Mouse (Mus musculus) fibroblast of lung, adult 2 months (primary cell): ENCODE measurements around the gene Tcf15.

Source experiments
- DNase-seq: peaks from one replicate; pipeline ENCODE4 v3.0.0-alpha.2; 2011; ENCODE audit warnings: low read depth

Gene Tcf15

GRCm38 (mm10) chr2:152174861-152175260 is 31.5 kb downstream of the Tcf15 start:
- no peak for DNase-seq

DNA sequence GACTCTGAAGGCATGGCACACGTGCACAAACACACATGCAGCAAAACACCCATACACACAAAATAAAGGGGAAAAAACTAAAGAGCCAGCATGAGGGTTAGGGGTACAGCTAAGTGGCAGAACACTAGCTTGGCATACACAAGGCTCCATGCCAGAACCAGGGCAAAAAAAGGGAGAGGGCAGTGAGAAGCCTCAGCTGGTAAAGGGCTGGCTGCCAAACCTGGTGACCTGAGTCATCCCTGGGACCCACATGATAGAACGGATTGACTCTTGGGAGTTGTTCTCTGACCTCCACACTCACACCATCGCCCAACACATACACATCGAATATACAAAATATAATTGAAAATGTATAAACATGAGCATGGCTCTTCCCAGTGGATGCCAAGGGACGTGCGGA is 33.3 kb downstream of the Tcf15 start:
- DNase-seq = no peak

DNA sequence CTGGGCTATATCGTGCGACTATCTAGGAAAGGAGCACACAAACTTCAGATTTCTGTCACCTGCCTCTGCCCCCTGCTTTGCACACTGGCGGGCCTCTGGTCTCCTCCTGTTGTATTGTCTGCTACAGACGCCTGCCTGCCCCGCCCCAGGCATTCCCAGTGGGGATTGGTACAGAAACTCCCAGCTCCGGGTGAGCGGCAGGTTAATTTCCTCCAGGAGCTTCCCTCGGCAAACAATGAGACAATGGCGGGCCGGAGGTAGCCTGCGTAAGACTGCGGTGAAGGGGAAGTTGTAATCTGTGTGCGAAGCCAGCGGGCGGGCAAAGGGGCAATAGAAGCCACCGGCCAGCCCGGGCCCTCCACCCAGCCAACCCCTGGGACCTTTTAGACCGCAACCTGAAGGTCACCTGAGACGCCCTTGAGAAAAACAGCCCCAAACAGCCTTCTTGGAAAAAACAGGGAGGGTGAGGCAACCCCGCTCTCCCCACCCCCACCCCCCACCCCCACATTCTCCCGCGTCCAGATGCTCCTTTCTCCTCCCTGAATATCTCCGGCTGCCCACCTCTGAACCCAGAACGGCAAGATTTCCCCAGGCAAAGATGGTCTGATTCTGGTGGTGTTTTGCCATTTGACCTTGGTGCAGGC is 33.9 kb downstream of the Tcf15 start:
- DNase-seq = no peak

DNA sequence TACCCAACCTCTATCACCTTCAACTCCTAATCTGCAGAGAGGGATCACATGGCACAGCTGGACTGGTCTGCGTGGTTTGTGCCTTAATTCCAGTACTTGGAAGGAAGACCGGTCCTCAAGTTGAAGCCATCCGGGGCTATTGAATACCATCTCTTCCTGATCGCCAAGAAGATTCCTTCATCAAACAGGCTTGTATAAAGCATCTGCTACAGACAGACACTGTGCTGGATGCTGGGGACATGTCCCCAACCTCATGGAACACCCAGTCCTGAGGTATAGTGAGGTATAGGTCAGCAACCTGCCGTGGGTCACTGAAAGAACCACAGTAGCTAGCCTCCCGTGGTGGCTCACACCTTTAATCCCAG is 34.4 kb downstream of the Tcf15 start:
- no peak for DNase-seq

GRCm38 (mm10) chr2:152178345-152178744 is 35.0 kb downstream of the Tcf15 start:
- no peak for DNase-seq

DNA sequence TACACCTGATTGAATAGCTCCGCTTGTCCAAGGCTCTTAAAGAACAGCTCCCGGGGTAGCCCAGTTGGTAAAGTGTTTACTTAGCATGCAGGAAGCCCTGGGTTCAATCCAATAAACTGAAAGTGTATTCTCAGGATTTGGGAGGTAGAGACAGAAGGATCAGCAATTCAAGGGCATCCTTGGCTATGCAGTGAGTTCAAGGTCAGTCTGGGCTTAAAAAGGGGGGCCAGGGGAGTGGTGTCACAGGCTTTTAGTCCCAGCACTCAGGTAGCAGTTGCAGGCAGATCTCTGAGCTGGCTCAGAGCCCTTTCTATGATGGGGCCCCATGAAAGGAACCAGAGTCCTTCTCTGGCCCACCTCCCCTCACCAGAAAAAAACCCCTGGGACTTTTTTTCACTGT is 35.9 kb downstream of the Tcf15 start:
- no peak for DNase-seq

DNA sequence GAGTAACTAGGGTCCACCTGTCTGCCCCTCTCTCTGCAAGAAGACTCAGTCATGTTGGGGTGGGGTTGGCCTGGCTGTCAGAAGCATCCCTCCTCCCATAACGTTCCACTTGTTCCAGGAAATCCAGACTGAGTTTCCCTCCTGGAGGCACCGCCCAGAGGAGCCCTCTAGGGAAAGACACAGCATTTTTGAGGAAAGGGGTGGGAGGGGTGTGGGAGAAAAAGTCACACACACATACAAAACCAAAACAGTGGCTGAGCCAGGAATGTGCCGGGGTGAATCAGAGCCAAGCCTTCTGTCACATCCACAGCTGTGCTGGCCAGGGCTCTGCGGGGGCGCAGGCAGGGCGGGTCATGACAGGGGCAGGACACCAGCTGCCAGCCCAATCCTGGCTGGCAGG is 37.0 kb downstream of the Tcf15 start:
- DNase-seq = peak; percentile 35

DNA sequence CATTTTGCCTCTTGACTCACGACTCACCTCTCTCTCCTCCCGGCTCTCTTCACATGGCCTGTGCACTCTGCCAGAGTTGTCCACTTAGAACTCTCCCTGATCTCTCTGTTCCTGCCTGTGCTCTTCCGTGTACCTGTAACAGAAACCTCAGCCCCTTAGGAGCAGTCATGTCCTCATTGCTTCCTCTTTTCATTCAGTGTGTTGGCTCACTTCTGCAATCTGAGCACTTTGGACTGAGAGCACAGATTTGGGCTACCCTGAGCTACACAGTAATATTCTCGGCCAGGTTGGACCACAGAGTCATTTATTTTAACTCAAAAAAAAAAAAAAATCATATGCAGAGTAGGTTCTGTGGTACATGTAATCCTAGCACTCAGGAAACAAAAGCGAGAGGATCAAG is 43.8 kb downstream of the Tcf15 start:
- DNase-seq = no peak

DNA sequence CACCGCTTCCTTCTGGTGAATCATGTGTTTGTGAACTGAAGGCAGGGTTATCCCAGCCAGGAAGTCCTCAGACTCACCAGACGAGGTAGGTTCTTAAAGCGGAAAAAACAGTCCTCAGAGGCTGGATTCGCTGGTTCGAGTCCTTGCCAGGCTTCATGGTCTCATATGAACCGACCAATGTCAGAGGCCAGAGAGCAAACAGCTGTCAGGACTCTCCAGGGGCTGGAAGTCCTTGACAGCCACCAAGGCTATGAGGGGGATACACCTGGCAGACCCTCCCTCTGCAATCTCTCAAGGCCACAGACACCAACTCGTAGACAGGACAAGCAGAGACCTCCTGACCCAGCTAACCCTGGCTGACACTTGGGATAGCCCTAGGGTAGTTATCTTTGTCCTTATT is 45.9 kb downstream of the Tcf15 start:
- no peak for DNase-seq

DNA sequence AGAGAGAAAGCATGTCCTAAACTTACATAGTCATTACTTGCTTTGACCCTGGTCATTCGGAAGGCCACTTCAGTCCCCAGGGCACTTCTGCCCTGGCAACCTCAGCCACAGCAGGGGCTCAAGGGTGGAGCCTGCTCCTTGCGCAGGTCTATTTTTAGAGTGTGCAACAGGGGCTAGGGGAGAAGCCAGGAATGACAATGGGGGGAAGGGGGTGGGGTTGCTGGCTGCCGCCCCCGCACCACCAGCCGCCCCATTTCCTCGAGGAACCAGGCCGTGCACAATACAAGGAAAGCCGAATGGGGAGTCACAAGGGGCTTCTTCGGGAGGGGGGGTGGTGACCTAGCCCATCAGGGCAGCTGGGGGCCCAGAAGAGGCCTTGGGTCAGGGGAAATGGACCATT is 46.3 kb downstream of the Tcf15 start:
- no peak for DNase-seq

GRCm38 (mm10) chr2:152190161-152190560 is 46.8 kb downstream of the Tcf15 start:
- DNase-seq = no peak

DNA sequence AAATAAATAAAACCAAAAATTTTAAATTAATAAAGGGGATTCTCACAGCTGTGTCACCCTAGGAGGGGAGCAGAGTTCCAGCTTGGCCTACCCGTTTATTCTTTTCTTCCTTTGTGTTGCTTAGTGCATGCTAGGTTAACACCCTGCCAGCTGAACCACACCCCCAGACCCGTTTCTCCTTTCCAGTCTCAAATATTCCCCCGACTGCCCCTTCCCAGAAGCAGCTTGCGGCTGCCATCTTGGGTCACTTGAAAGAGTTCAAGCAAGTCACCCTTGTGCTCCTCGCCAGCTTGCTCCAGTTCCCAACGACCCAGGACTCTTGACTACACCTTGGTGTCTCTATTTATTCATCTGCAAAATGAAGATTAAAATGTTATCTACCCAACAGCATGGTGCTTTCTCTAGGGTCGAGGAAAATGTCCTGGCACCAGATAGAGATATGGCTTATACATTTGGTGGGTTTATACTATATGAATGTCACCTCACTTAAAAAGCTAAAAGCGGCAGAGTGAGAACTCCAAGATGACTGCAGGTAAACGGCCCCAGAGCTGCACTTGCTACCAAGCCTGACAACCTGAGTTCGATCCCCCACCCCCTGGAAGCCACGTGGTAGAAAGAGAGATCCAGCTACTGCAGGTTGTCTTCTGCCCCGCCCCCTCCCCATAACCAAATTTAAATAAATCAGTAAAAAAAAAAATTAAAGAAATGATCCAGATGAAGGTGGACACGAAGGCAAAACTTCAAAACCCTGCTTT is 49.4 kb downstream of the Tcf15 start:
- no peak for DNase-seq

DNA sequence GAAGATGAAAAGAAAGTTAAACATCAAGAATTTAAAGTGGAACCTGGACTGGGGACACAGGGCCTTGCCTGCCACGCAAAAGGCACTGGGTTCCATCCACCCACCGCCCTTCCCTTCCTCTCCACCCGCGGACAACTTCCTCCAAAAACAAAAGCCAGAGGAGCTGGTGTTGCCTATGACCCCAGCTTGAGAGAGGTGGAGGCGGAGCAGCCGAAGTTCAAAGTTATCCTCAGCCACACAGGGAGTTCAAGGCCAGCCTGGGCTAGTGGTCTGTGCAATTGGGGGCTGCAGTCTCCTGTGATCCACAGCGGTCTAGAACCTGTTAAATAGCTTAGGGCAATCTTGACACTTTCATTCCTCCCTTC is 50.0 kb downstream of the Tcf15 start:
- DNase-seq = no peak

GRCm38 (mm10) chr2:152194586-152194985 is 51.2 kb downstream of the Tcf15 start:
- no peak for DNase-seq

GRCm38 (mm10) chr2:152196896-152197295 is 53.5 kb downstream of the Tcf15 start:
- DNase-seq = no peak

GRCm38 (mm10) chr2:152197301-152197712 is 53.9 kb downstream of the Tcf15 start:
- peak; percentile 21 for DNase-seq
